16 mouse cellular contexts compared by ENCODE assay signal in genomic region chr5:36938021-36938420, GRCm38 (mm10).
"Had no signal": no experiment of that assay in that cellular context is flagged by ENCODE, and none has a peak within 500 bp of the region (broad histone marks: within the 10 kb centered on the region; RNA-seq: fewer than 3 reads in every experiment).

No protein-coding gene starts in this region.

- H3K4me1 ChIP-seq: stomach, embryonic 15.5 days had no signal

- H3K9me3 ChIP-seq: neural tube, embryonic 13.5 days; neural tube, embryonic 15.5 days; stomach, embryonic 15.5 days had no signal

- DNase-seq: retina, postnatal 1 day; right cerebral cortex, adult 18-20 months; right cerebral cortex, postnatal 14 days; right cerebral cortex, postnatal 25 days; right cerebral cortex, postnatal 4 days; spleen, adult 18-20 months; thymus, adult 18-20 months; thymus, adult 2 months; thymus, postnatal 14 days; thymus, postnatal 25 days; thymus, postnatal 36 days; thymus, postnatal 4 days had no signal

- H3K9ac ChIP-seq: neural tube, embryonic 13.5 days; neural tube, embryonic 15.5 days; stomach, embryonic 15.5 days had no signal

- H3K27me3 ChIP-seq: neural tube, embryonic 13.5 days; neural tube, embryonic 15.5 days; stomach, embryonic 15.5 days had no signal

- H3K4me2 ChIP-seq: neural tube, embryonic 13.5 days; neural tube, embryonic 15.5 days; stomach, embryonic 15.5 days had no signal

- H3K27ac ChIP-seq: neural tube, embryonic 13.5 days; neural tube, embryonic 15.5 days; stomach, embryonic 15.5 days; stomach, postnatal 0 days had no signal

- H3K36me3 ChIP-seq: stomach, embryonic 15.5 days had no signal

- H3K4me3 ChIP-seq: neural tube, embryonic 13.5 days; neural tube, embryonic 15.5 days; stomach, embryonic 15.5 days had no signal
